Mouse (Mus musculus) macrophage (primary cell): ENCODE data around the gene Gm44790. TPM values are rescaled to one million over a fixed set of nuclear protein-coding genes. Genes with fewer than 3 reads are reported as not detected.

Experiments used
- H3K27ac ChIP-seq: fragments of 350-480 bp; formaldehyde crosslinking; 2 replicates; pipeline ENCODE4 v1.9.0; 2021
- H3K36me3 ChIP-seq: fragments of 350-480 bp; formaldehyde crosslinking; 2 replicates; pipeline ENCODE4 v1.9.0; 2021; ENCODE audit errors: inconsistent target
- H3K4me3 ChIP-seq: fragments of 350-480 bp; formaldehyde crosslinking; 2 replicates; pipeline ENCODE4 v1.9.0; 2021; ENCODE audit errors: inconsistent target
- H3K79me2 ChIP-seq: fragments of 350-480 bp; formaldehyde crosslinking; 2 replicates; pipeline ENCODE4 v1.9.0; 2021; ENCODE audit errors: inconsistent target
- WGBS: methylation state at CpG from one replicate; pipeline ENCODE4 v1.1.7; 2026; ENCODE audit warnings: inconsistent platforms; ENCODE audit not compliant: missing documents; 5-methylcytosine and 5-hydroxymethylcytosine counted together
- polyA plus RNA-seq: library from polyadenylated mRNA; stranded (reverse); fragments of 250-400 nt; gene quantifications from 3 replicates; pipeline ENCODE4 v1.2.4, GENCODE M21; 2018; ENCODE audit warnings: inconsistent platforms

Gene Gm44790
- polyA plus RNA-seq, 1 experiment from 2014 or later, result not detected

DNA sequence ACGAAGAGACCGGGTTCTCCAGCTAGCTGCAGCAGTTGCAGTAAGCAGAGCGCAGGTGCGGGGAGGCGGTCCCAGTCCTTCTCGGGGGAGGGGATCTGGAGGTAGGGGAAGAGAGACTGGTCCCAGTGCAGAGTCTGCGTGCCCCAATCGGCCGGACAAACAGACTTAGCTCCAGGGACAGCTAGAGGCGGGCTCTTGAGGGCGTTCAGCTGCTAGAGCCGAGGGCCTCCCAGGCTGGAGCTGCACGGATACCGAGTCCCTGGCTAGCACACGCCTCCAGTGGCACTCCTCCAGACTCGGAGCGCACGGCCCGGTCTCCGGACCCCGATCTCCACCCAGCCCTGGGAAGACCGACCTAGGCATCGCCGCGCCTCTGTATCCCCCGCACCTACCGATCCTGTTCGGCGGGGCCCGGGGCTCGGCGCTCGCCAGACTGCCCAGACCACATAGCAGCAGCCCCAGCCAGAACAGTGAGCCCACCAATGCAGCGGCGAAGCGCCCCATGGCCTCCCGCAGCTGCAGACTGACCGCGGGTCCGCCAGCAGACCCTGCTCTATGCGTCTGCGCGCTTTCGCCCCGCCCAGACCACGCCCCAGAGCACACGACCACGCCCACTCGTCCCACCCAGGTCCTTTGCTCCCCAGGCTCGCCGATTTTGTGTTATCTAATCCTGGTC lies 29.7 kb upstream of the Gm44790 start, which contains the start of gene Pcyox1:
Gene Pcyox1 (minus strand): TSS at position 574 of the 676 bp plus-strand sequence.
- whole genome bisulfite sequencing, result 1% methylated on average over 50 of the region's 51 CpGs
- peak within 1 kb of the TSS; percentile 77 for H3K27ac ChIP-seq

GRCm38 (mm10) chr6:86397257-86397980 lies 29.0 kb upstream of the Gm44790 start:
- H3K36me3 ChIP-seq, result peaks cover under 1% of the 10 kb centered on the region; the same call in 1 of the 2 replicates
- WGBS, result 1% methylated on average over 14 of the region's 14 CpGs
- peak overlapping the region; percentile 79 for H3K4me3 ChIP-seq
- peaks cover 25% of the 10 kb centered on the region for H3K79me2 ChIP-seq
- H3K27ac ChIP-seq, result peak overlapping the region; percentile 62

More for the DNA sequence above, 29.7 kb upstream of the Gm44790 start, which contains the start of gene Pcyox1:
- peaks cover 25% of the 10 kb centered on the region for H3K79me2 ChIP-seq
- peak within 1 kb of the TSS; percentile 79 for H3K4me3 ChIP-seq
- H3K36me3 ChIP-seq, result peaks cover 8% of the 10 kb centered on the region

- no peak overlapping the region for H3K4me3 ChIP-seq
- H3K79me2 ChIP-seq, result peaks cover 18% of the 10 kb centered on the region
- no peaks in the 10 kb centered on the region for H3K36me3 ChIP-seq
- H3K27ac ChIP-seq, result no peak overlapping the region
- WGBS, result 100% methylated on average over 2 of the region's 2 CpGs
Observed at GRCm38 (mm10) chr6:86398986-86399385, 27.5 kb upstream of the Gm44790 start.

DNA sequence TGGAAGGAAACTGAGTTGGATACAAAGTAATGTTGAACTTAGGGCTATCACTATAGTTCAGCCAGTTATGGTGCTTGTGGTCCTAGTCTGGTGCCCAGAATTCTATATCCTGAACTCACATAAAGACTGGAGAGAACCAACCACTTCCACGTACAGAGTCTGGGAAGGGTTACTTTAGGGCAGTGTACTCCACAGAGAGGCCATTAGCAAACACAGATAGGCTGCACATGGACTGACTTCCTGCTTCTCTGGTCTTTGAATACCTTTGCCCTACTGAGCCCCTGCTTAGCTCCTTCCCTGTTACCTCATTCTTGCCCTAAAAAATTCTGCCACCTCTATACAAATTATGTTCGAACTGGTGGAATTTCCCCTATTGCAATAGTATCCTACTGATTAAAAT lies 26.5 kb upstream of the Gm44790 start:
- H3K36me3 ChIP-seq, result no peaks in the 10 kb centered on the region
- H3K79me2 ChIP-seq, result peaks cover 12% of the 10 kb centered on the region
- whole genome bisulfite sequencing, result 90% methylated on average over 2 of the region's 2 CpGs
- H3K27ac ChIP-seq, result no peak overlapping the region
- H3K4me3 ChIP-seq, result no peak overlapping the region

GRCm38 (mm10) chr6:86400972-86401371 lies 25.5 kb upstream of the Gm44790 start:
- Histone ChIP-seq H3K27ac (no peak overlapping the region), H3K36me3 (no peaks in the 10 kb centered on the region), H3K79me2 (peaks cover 14% of the 10 kb centered on the region), H3K4me3 (peak overlapping the region; percentile 14; the same call in 1 of the 2 replicates)
- 6% methylated on average over 9 of the region's 9 CpGs for WGBS

GRCm38 (mm10) chr6:86402681-86403607 lies 23.5 kb upstream of the Gm44790 start:
- Histone ChIP-seq H3K27ac (no peak overlapping the region), H3K79me2 (peaks cover 34% of the 10 kb centered on the region), H3K36me3 (no peaks in the 10 kb centered on the region), H3K4me3 (peak overlapping the region; percentile 75)
- 51% methylated on average over 10 of the region's 12 CpGs for WGBS

DNA sequence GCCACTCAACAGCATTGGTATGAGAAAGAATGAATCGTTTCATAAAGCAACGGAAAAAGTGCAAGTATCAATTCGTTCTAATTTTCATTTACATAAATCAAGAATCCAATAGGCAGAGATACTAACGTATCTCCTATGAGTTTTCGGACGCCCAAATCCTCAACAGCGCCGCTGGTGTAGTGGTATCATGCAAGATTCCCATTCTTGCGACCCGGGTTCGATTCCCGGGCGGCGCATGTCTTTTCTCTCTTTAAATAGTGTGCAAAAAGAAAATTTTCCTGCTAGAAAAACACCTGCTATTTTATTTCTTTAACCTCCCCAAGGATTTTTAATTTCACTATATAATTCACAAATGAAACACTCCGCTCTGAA lies 22.7 kb upstream of the Gm44790 start:
- WGBS, result under 1% methylated on average over 12 of the region's 15 CpGs
- peaks cover 41% of the 10 kb centered on the region for H3K79me2 ChIP-seq
- H3K27ac ChIP-seq, result peak overlapping the region; percentile 79
- H3K36me3 ChIP-seq, result no peaks in the 10 kb centered on the region
- peak overlapping the region; percentile 75 for H3K4me3 ChIP-seq

DNA sequence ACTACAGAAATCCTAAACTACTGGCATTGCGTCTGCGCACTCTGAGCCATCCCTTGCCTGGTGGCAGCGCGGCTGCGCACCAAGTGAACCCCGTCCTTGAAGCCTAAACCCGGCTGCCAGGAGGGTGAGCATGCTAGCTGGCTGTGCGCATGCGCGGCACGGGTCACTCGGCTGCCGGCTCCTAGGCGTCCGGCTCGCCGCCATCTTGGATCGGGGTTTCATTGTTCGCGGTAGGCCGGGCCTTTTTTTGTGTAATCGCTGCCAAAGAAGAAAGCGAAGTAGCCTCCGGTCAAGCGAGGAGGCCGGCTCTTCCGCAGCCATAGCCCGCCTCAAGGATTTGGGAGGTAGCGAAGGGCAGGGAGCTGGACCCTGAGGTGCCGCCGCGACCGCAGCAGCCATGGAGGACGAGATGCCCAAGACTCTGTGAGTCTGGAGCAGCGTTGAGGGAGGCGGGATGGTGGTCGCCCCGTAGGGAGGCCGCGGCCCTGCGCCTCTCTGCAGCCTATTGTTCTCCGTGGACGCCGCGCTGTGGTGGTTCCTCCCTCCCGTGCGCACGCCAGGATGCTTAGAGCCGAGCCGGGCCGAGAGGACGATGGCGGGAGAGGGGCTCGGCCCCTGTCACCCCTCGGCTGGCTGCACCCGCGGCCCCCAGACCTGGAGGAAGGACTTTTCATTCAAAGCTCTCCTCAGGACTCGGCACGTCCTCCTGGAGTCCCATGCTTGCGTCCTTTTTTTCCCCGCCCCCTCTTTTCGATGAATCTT lies 22.2 kb upstream of the Gm44790 start, which contains the start of gene Tia1:
Gene Tia1 (plus strand): TSS at position 120 of the 762 bp plus-strand sequence.
- 1% methylated on average over 61 of the region's 62 CpGs for WGBS
- Histone ChIP-seq H3K79me2 (peaks cover 47% of the 10 kb centered on the region), H3K4me3 (peak within 1 kb of the TSS; percentile 75), H3K27ac (peak within 1 kb of the TSS; percentile 79), H3K36me3 (no peaks in the 10 kb centered on the region)

DNA sequence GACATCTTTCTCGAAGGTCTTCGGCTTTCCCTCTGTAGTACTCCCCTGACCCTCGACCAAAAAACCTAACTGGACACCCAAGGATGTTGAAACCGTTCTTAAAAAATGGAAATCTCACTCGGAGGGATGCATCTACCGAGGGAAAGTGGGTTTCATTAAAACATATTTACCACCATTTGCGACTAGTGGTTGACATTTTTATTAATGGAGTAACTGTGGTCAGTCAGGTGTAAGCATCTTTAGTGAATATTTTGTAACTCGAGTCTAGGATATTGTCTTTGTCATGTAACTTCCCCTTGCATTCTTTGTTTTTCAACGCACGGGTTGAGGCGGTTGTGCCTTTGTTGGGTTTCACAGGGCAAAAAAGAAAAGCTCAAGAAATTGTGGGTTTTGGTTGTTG lies 21.5 kb upstream of the Gm44790 start:
- WGBS, result 0% methylated on average over 11 of the region's 11 CpGs
- Histone ChIP-seq H3K79me2 (peaks cover 54% of the 10 kb centered on the region), H3K36me3 (no peaks in the 10 kb centered on the region), H3K4me3 (peak overlapping the region; percentile 75), H3K27ac (peak overlapping the region; percentile 79)

DNA sequence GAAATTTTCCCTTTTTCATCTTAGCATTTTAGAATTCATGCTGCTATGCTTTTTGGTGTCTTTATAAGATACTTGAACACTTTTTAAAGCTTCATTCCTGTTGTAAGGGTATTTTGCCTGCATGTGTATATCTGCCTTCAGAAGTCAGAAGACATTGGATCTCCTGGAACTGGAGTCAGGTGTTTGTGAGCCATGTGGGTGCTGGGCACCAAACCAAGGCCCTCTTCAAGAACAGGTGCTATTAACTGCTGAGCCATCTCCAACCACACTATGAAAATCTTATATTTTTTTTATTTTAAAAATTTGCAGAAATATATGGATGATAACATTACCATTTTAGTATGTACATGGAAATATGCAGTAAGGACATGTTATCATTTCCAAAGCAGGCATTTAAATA lies 20.2 kb upstream of the Gm44790 start:
- peaks cover 67% of the 10 kb centered on the region for H3K79me2 ChIP-seq
- no peaks in the 10 kb centered on the region for H3K36me3 ChIP-seq
- no peak overlapping the region for H3K27ac ChIP-seq
- H3K4me3 ChIP-seq, result no peak overlapping the region

GRCm38 (mm10) chr6:86418711-86419110 lies 7.7 kb upstream of the Gm44790 start:
- no peak overlapping the region for H3K27ac ChIP-seq
- no peaks in the 10 kb centered on the region for H3K79me2 ChIP-seq
- H3K4me3 ChIP-seq, result no peak overlapping the region
- WGBS, result 22% methylated on average over 6 of the region's 6 CpGs
- H3K36me3 ChIP-seq, result peaks cover 34% of the 10 kb centered on the region

DNA sequence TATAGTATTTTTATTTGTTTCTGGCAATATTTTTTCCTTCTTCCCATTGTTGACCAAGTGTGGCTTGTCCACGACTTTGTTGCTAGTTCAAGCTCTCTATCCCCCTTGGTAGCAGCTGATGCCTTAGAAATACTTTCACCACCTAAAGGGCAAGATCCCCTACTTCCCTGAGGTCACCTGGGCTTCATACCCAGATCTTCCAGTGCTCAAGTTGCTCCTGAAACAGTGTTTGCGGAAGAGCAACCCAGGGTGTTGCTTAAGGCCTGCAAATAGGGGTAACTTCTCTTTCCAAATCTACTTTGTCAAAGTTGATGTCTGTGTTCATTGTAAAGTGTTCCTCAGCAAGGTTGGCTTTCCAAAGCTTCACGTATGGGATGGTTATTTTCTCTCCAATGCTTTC lies 7.2 kb upstream of the Gm44790 start:
- WGBS, result 79% methylated on average over 3 of the region's 3 CpGs
- no peaks in the 10 kb centered on the region for H3K79me2 ChIP-seq
- no peak overlapping the region for H3K27ac ChIP-seq
- H3K4me3 ChIP-seq, result no peak overlapping the region
- peaks cover 39% of the 10 kb centered on the region for H3K36me3 ChIP-seq

DNA sequence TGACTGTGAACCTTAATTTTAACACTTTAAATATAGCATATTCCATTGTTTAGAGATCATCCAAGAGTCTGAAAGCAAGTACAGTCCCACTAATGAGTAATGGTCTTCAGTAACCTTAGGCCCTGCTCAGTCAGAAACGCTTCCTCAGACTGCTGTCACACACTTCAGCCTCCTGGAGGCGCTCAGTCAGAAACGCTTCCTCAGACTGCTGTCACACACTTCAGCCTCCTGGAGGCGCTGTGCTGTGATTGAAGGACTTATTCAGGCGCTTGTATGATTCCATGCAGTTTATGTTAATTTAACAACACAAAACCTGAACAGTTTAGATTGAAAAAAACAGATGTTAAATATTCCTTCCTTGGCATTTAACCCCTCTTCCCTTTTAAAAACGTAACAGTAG lies 6.0 kb upstream of the Gm44790 start:
- Histone ChIP-seq H3K4me3 (no peak overlapping the region), H3K79me2 (no peaks in the 10 kb centered on the region), H3K36me3 (peaks cover 44% of the 10 kb centered on the region), H3K27ac (no peak overlapping the region)
- WGBS, result 94% methylated on average over 6 of the region's 6 CpGs

DNA sequence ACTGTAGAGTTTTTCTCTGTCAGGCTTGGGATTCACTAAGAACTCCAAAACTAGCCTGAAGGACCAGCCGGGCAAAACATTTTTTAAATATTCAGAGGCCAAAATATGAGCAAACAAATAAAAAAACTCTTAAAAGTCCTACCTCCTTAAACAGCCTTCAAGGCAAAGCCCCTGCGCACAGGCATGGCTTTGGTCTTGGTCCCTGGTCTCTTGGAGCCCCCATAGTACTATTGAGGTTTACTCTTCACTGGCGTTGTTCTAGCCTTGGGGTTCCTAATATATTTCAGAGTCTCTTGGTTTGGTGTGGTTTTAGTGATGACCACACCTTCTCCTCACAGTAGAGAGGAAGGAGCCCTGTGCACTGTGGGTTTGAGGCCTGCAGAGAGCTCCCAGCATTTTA lies 5.1 kb downstream of the Gm44790 start:
- Histone ChIP-seq H3K4me3 (no peak overlapping the region), H3K27ac (no peak overlapping the region), H3K36me3 (peaks cover 20% of the 10 kb centered on the region), H3K79me2 (no peaks in the 10 kb centered on the region)
- 97% methylated on average over 3 of the region's 3 CpGs for WGBS
